Mouse (Mus musculus): ENCODE results near the gene Spata18. TPM values are rescaled to one million over a fixed set of nuclear protein-coding genes. Genes with fewer than 3 reads are reported as not detected.

The Spata18 gene
- total RNA-seq, 4 experiments from 2014 or later, result 0.22 to 0.37 (median 0.33) TPM

DNA sequence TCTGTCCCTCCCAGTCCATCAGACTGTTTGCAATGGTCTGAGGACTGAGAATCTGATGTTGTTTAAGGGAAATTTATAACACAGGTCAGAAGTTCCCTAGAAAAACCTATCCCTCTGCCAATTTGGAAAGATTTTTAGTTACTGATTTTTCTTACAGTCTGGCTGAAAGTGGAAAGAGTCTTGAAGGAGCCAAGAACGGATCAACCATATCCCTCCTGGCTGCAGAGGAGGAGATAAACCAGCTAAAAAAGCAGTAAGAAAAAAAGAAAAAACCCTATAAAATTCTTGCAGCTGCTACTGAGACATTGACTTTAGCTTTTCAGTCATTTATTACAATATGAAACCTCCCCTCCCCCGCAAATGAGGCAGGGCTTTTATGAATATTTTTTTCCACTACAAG, 15.5 kb downstream of the Spata18 start:
- DNase-seq (ENCODE audit: low spot score), result no peak

DNA sequence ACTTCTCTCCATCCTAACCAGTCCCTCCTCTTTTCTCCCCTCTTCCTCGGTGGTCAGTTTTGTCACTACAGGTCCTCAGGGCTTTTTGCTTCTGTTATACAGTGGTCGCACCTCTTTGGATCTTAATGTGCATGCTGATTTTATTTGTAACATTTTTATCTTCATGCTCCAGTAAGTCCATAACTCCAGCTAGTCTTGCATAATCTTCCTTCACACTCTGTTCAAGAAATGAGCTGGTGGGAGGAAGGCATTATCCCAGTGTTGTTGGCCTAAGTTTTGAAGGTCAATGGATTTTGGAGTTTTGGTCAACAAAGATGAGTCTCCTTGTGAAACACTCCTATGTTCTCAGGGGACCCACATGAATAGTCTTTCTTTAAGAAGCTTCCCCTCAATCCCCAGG, 16.7 kb downstream of the Spata18 start:
- no peak for DNase-seq (ENCODE audit: low spot score)

DNA sequence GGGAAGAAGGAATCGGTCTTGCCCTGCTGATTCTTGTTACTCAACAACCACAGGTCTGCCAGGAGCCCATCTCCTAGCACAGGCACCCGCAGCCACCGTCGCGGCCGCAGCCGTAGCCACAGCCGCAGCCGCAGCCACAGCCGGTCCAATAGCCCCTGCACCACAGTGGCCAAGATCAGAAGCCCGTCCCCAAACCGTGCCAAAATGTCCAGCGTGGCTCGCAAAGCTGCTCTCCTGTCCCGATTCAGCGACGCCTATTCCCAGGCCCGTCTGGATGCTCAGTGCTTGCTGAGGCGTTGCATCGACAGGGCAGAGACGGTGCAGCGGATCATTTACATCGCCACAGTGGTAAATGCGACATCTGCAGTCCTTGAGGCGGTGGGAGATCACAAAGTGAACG, 18.2 kb downstream of the Spata18 start:
- DNase-seq (ENCODE audit: low spot score), result no peak

DNA sequence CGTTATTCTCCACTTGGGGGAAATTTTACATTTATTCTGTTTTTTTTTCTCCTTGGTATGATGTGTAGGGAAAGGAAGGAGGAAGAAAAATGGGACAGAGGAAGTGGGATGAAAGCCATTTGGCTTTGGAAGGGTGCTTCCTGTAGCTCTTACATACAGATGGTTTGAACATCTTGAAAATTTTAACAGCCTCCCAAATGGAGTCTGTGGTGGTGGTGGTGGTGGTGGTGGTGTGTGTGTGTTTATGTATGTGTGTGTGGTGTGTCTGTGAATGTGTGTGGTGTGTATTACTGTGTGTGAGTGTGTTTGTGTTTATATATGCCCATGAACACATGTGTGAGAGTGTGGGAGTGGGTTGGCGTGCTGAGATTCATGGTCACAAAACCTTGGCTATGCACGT, 24.4 kb downstream of the Spata18 start:
- no peak for DNase-seq (ENCODE audit: low spot score)

DNA sequence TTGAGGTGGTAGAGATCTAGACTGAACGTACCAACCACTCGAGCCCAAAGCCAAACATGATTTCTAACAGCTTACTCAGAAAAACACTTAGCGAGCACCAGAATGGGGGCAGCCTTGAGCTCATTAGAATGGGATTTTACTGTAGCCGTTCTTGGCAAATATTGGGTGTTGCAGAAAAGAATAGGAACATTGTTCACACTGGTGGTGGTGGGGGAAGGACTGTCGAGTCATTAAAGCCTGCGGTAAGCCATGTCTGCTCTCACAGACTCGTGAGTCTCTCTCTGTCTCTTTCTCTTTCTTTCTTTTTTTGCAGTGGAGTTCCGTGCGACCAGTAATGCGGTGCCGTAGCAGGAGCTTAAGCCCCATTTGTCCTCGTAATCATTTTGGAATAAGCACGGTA, 25.4 kb downstream of the Spata18 start:
- DNase-seq (ENCODE audit: low spot score), result no peak

DNA sequence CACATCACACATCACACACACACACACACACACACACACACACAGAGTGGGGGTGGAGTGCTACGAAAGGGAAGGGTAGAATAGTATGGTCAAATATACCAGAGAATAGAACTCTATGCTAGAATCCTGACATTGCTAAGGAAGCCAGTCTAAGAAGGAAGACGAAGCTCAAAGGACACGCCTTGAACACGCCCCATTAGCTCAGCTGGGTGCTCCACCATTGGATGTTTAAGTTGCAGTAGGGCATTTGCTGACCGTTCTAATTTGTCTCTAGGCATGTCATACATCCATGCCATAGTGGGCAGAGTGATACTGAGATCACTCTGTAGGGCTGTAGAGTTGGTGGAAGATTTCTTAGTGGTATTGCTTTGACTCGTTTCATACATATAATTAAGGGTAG, 32.0 kb downstream of the Spata18 start:
- no peak for DNase-seq (ENCODE audit: low spot score)

DNA sequence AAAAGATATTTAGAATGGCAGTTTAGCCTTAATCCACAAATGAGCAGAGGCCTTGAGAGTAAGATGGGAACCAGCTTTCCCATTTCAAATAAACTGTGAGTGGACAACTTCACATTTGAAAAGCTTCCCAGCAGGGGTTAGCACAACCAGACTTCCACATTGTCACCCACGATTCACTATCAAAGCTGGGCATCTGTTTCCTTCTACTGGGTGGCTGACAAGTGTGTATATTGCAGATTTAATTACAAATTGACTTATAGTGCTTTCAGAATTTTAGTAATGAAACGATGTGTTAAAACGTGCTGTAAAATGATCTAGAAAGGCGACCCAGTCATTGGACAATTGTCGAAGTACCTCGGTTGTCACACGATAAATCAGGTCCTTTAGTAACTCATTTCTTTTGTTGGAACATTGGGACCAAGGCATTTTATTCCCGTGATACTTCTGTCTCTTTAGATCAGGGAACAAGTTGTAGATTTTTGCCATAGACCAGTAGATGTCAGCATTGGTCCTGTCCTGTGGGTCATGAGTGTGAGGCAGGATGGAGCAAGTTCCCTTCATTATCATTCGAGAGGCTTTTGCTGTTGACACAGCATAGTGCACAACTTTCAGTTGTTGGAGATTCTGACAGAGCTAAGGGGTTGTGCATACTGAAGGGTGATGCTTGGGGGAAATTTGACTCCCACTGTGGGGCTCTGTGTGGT, 32.7 kb downstream of the Spata18 start:
- no peak for DNase-seq (ENCODE audit: low spot score)

DNA sequence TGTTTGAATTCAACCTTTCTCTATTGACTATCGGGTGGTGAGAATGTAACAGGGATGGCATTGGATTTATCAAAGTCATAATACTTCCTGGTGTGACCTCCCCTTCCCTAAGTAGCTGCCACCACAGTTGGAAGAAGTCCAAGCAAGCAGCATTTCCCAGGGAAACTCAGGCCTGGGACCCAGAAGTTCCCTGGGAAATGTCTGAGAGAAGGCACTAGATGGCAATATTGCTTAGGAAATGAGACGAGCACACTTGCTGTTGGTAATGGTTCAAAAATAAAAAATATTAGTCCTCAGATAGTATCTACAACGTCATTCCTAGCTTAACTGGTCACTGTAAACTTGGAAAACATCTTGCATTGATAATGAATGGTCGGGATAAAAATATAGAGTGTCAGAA, 35.0 kb downstream of the Spata18 start:
- DNase-seq (ENCODE audit: low spot score), result peak; percentile 25

DNA sequence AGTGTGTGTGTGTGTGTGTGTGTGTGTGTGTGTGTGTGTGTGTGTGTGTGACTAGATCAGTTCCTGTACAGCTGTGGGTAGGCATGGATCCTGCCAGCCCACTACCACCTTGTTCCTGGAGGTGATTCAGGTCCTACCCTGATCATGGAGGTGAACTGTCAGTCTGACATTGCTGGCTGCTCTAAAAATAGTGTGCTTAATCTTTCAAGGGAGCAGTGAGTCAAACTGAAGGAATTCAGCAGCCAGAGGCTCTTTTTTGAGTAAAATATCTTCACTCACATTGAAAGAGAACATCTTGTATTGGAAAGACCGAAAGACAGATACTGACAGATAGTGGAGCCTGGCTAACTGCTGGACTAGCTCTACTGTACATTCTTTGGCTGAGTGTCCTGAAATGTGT, 37.4 kb downstream of the Spata18 start:
- peak; percentile 51 for DNase-seq (ENCODE audit: low spot score)

DNA sequence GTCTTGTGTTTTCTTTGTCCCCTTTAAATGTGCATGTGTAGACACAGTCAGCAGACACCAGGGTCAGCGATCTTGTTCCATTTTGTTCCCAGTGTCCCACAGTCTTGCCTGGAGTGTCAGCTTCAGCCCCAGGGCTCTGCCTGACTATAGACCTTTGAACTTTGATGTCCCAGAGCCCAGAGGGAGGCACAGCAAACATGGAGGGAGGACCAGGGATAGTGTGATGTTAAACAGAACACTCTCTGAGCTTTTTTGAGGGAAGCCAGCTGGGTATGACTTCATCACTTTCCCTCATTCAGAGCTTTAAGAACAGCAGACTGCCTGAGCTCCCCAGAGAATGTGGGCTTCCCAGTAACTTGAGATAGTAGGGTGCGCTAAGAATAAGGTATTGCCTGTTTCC, 39.0 kb downstream of the Spata18 start:
- peak; percentile 49 for DNase-seq (ENCODE audit: low spot score)

DNA sequence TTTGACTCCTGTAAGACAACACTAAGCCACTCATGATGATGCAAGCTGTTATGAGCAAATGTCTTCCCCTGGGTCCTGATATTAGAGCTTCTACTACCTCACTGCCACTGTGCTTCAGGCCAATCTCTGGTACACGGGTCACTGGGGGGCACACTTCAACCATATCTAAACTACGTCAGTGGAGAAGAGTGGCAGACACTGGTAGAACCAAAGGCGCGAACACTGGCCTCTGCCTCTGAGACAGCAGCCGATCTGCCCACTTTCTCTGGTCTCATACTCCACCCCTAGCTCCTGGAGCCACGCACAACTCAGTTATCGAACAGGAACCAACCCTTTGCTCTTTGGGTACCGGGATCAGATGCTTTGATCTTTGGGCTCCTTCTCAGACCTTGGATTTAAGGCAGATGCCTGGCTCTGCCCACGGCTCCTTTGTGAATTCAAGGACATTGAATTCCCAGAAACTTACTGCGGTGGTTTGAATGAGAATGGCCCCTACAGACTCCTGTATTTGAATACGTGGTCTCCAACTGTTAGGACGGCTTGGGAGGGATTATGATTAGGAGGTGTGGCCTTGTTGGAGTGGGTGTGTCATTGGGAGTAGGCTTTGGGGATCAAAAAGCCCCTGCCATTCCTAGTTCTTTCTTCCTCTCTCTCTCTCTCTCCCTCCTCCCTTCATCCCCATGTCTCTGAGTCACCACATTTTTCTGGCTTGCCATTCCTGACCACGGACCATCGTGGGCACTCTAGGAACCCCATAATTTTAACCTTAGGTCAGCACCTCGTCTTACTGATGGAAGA, 40.7 kb downstream of the Spata18 start:
- no peak for DNase-seq (ENCODE audit: low spot score)

DNA sequence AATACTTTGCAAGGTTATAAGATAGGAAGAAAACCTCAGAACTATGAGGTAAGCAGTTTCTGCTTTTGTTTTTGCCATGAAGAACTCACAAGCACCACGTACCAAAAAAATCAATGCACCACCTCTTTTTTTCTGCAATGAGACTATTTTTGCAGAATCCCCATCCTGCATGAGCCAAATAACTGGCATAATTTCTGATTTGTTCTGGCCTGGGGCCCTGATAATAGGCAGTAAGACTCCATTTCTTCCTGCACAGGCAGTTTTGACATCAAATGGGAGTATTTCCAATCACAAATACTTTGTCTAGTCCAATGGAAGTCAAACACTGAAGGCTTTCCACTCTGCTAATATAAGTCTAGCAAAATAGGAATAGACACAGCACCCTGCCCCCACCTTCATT, 42.6 kb downstream of the Spata18 start:
- DNase-seq (ENCODE audit: low spot score), result no peak

DNA sequence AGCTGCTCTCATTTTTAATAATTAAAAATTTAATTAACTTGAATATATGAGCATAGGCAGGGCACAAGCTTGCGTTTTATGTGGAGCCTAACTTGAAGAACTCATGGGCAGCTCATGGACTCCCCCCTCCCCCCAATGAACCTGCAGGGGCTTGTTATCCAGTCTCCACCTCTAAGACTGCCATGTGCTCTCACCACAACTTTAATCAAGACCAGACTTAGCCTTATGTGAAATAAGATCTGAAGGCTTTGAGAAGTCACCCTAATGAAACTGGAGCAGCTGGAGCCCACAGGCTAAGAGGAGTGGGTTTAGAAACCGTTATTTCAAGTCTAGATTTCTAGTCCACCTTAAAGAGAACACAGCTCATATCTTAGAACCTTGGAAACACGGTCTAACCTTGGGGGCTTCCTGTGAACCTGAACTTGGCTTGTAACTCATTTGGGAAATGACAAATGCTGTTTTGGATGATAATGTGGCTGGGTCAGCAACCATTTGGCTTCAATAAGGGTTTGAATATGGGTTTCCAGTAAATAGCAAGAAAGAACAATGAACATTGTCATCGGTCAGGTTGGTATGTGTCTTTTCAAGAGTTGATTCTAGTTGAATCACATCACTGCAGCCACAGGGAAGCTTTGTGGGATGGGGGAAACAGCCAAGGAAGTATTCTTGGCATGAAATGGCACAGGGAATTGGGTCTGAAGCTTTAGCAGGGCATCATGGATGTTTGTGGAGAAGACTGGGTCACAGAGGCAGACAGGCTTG, 43.3 kb downstream of the Spata18 start:
- DNase-seq (ENCODE audit: low spot score), result no peak

DNA sequence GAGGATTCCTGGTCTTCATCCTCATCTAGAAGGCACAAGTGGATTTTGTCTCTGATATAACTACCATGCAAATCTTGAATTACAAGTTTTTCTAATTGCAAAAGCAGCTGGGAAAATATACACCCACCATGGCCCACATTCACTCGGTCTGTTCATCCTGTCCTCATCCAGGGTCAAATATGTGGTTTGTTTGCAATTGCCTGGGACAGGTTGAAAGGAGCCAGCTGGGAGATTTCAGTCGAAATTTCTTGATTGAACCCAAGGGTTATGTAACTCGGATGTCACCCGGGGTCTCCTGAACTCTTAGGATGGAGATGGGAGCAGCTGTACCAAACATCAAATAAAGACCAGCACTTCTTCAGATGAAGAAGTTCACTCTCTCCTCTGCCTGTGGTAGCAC, 46.5 kb downstream of the Spata18 start:
- no peak for DNase-seq (ENCODE audit: low spot score)

DNA sequence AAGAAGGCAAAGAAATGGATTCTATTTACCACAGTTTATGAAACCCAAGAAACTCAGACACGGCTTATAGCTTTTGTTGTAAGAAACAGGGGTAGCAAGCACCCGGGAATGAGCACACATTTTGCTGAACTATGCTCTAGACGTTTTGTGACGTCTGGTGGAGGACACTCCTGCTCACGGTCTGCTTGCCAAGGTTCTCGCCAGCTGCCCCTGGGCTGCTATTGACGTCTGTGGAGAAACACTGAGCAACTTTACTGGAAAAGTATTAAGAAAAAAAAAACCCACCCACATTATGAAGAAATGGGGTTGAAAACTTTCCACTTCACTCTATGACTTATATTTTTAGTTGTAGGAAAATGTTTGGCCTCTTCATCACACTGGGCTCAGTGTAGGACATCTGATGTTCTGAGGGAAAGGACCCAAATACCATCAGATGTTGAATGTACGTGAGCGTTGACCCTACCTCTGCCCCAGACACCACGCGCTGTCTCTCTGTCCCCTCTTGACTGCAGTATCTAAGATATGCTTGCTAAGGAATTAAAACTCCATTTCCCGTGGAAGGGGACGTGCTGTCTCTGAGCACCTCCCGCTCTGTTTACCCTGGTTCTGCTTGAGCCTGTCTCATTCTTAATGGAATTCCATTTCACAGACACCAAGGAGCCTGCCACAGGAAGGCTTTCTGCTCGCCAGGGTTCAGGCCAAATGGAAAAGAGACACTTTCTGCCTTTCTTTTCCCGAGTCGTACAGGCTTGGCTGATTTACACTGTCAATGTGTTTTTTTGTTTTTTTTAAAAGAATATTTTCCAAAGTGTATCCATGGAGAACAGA, 50.1 kb downstream of the Spata18 start:
- peak; percentile 47 for DNase-seq (ENCODE audit: low spot score)

DNA sequence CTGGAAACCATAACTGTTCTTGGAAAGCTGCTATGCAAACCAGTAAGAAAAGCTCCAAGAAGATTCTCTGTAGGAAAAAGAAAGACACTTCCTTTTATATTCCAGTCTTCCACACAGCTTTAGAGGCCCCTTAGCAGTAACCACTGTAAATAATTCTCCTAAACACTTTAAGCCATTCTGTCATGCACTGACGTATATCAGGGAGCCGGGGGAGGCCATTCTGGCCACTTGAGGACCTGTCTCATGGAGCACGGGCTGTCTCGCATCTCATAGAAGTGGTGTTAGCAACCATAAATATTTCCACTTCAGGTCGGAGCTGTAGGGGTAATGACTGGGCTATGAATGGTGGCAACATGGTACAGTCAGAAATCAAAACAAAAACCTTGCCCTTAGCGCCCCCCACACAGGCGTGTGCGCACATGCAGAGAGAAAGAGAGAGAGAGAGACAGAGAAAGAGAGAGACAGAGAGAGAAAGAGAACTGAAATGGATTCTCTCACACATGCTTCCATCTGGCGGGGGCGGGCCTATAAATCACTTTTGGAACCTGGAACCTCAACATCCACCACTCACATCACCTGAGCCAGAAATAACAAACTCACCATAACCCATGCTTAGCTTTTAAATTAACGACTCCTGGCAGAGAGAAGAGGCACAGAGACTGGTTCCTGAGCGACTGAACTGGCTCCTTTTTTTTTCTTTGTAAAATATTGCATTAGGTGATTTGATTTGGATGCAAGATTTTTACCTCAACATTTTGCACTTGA, 50.9 kb downstream of the Spata18 start:
- no peak for DNase-seq (ENCODE audit: low spot score)

DNA sequence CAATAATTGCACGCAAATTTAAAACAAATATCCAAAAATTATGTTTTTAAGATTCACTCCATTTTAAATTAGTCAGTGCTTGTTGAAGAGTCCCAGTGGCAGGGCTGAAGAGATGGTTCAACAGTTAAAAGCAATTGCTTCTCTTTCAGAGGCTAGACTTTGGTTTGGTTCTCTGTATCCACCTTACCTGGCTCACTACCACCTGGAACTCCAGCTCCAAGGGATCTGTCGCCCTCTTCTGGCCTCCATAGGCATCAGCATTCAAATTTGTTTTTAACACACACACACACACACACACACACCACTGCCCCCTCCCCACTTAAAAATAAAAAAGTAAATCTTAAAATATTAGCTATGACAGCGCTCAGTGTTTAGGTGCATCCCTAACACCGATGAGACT, 51.9 kb downstream of the Spata18 start:
- DNase-seq (ENCODE audit: low spot score), result no peak

DNA sequence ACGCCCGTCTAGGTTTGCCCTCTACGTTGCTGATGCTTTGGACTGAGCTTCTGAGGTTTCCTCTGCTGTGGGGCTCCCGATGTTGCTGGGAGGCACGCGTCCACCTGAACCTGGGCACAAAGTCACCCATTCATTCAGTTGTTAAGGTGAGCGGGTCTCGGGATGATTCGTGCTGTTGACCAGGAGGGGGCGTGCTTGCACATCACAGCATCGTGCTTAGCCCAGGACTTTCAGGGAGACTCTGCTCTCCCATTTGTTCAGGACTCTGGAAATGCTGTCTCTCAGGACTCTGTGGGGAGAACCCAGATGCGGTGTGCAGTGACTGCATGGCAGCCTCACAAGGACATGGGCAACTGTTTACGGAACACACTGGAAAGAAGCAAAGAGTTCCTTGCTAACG, 53.1 kb downstream of the Spata18 start:
- DNase-seq (ENCODE audit: low spot score), result no peak

DNA sequence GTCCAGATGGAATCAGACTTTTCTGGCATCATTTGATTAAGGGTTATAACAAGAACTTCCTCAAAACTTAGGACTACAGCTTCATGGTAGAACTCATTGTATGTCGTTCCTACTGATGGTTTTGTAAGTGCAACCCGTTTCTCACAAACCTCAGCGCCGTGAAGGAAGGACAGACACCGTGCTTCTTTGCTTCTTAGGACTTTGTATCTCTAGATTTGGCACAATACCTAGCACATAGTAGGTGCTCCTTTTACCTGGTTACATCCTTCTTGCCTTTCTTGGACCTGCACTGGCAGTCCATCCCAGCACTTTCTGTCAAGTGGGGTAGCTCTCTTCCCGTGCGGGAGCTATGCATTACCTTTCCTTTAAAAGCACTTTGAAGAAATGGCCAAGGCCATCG, 53.6 kb downstream of the Spata18 start:
- DNase-seq (ENCODE audit: low spot score), result no peak

DNA sequence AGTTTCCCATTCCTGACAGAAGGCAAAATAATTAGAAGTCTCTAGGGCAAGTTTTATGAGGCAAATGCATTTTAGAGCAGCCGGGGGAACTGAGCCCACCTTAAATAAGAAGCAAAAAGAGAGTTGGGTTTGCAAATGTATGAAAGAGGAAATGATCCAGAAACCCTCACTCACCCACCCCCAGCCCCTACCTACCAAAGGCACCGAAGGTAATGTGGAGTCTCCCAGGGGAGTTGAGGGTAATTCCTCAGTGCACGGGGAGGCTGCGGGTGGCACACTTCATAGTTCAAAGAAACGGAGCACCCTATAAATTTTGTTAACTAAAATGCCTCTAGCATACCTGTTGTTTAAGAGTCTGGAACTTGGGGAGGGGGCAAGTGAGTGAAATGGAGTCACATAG, 54.1 kb downstream of the Spata18 start:
- DNase-seq (ENCODE audit: low spot score), result no peak

DNA sequence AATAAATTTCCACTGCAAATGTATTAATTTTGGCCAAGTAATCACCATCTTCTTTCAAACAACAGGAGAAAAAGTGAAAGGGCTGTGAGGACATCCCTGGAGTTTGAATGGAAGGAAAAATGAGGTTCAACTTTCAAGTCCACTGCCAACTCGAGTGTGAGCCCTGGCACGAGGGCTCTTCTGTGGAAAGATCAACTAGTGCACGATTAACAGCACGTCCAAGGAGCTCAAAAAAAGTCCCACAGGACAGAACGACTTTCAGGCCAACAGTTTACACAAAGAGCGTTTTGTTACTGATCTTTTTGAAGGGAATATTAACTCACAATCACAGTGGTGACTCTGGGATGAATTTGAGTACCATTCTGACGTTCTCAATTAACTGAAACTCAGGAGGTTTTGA, 61.7 kb downstream of the Spata18 start:
- DNase-seq (ENCODE audit: low spot score), result no peak

All from heart, adult 8-10 months (tissue).